Mouse (Mus musculus) right cerebral cortex, postnatal 25 days (tissue): ENCODE measurements around the gene Gpr35.
"Not testable (repeated sequence)": the region's sequence is repeated elsewhere in the genome, so short reads cannot be mapped to it uniquely, and the experiment has no call there.

Experiments used
- DNase-seq: peaks from one replicate; pipeline ENCODE4 v3.0.0; 2022

The Gpr35 gene

GRCm38 (mm10) chr1:92934182-92934827, 16.4 kb upstream of the Gpr35 start, which contains the start of gene Capn10:
TSS of gene Capn10 (plus strand) at chr1:92934376.
- peak; percentile 96 for DNase-seq

- DNase-seq, result no peak
Observed at GRCm38 (mm10) chr1:92935054-92935962, 15.4 kb upstream of the Gpr35 start.

GRCm38 (mm10) chr1:92935977-92936376, 14.7 kb upstream of the Gpr35 start:
- no peak for DNase-seq

- DNase-seq, result no peak
Observed at GRCm38 (mm10) chr1:92936467-92936866, 14.2 kb upstream of the Gpr35 start.

GRCm38 (mm10) chr1:92937797-92938196, 12.9 kb upstream of the Gpr35 start:
- DNase-seq, result no peak

- no peak for DNase-seq
Observed at GRCm38 (mm10) chr1:92939746-92940145, 10.9 kb upstream of the Gpr35 start.

GRCm38 (mm10) chr1:92943219-92943989, 7.3 kb upstream of the Gpr35 start:
- DNase-seq, result no peak

GRCm38 (mm10) chr1:92947966-92948365, 2.7 kb upstream of the Gpr35 start:
- no peak for DNase-seq

- no peak for DNase-seq
Observed at GRCm38 (mm10) chr1:92949426-92949825, 1.2 kb upstream of the Gpr35 start.

GRCm38 (mm10) chr1:92953641-92954040, 3.0 kb downstream of the Gpr35 start:
- no peak for DNase-seq

- peak; percentile 59 for DNase-seq
Observed at GRCm38 (mm10) chr1:92956571-92957335, 6.1 kb downstream of the Gpr35 start.

GRCm38 (mm10) chr1:92958999-92959398, 8.3 kb downstream of the Gpr35 start:
- no peak for DNase-seq

- DNase-seq, result not testable (repeated sequence)
Observed at GRCm38 (mm10) chr1:92970791-92971190, 20.1 kb downstream of the Gpr35 start.

- no peak for DNase-seq
Observed at GRCm38 (mm10) chr1:92971879-92972795, 21.5 kb downstream of the Gpr35 start.

- no peak for DNase-seq
Observed at GRCm38 (mm10) chr1:92972854-92973253, 22.2 kb downstream of the Gpr35 start.

- no peak for DNase-seq
Observed at GRCm38 (mm10) chr1:92976141-92976566, 25.5 kb downstream of the Gpr35 start.

GRCm38 (mm10) chr1:92978645-92979044, 28.0 kb downstream of the Gpr35 start:
- no peak for DNase-seq

GRCm38 (mm10) chr1:92979073-92979602, 28.5 kb downstream of the Gpr35 start:
- no peak for DNase-seq

- no peak for DNase-seq
Observed at GRCm38 (mm10) chr1:92981056-92981845, 30.6 kb downstream of the Gpr35 start.

- DNase-seq, result no peak
Observed at GRCm38 (mm10) chr1:92982931-92983605, 32.4 kb downstream of the Gpr35 start.
